Mouse (Mus musculus): ENCODE measurements around the gene Hap1.
"Not testable (repeated sequence)": the region's sequence is repeated elsewhere in the genome, so short reads cannot be mapped to it uniquely, and the experiment has no call there.

Gene Hap1

DNA sequence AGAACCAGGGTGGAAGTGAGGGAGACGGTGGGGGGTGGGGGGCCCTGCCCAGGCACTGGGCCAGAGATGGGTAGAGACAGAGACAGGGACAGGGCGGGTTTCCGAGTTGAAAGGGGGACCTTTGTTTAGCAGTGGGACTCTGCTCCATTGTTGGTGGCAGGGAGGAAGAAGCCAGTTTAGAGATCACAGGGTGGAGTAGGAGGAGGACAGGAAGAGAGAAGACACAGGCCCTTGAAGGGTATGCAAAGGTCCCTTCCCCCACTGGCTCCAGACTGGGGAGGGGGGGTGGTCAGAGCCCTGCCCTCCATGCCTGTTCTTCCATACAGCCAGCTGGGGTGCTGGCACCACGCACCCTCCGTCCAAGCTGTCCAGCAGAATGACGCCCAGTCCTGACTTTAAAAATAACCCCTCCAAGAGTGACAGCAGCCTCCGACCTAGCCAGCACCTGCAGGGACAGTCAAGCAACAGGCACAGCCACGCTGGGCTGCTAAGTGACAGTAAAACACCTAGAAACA, 34.1 kb upstream of the Hap1 start:
- no peak for DNase-seq (ENCODE audit: low read depth)

DNA sequence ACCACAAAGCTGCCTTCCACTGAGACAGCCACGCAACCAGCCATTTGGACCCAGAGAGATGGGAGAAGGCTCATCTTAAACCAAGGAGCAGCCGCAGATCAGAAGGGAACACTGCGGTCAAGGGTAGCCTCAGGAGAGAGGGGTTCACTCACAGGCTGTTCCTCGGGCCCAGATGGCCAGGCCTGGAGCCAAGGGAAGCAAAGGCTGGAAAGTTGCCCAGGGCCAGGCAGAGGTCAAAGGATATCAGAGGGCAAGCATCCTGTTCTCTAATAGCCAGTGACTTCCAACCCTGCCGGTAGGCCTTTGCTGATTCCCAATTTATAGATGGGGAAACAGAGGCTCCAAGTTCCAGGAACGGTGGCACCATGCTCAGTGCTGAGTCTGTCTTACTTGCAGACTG, 32.7 kb upstream of the Hap1 start:
- no peak for DNase-seq (ENCODE audit: low read depth)

DNA sequence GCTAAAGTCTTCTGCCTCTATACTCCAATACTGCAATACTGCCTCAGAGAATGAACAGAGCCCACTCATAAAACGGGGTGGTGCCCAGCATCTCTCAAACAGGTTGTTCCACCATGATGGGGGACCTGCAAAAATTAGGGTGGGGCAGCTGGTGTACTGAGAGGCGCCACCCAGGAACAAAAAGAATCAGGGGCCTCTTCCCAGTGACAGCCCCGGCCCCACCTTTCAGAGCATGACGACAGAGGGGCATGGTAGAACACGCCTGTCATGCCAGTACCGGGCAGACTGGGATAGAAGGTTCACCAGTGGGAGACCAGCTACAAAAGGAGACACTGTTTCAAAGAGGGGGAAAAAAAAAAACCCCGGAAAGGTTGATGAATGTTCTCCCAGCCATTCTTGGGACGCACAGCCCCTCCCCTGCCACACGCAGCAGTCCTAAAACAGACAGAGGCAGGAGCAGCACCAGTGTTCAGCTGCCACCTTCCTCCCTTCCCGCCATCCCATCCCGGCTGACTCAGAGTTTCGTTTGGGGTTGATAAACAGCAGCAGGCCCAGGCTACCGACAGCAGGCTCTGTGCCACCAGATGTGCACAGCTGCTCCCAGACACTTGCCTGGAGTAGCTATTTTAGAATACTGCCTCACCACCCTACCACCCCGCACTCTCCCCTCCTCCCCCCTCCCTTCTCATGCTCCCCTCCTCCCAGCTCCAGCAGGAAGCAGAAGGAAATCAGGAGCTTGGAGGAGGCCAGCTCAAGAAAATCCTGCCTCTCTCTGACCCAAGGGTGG, 31.9 kb upstream of the Hap1 start:
- peak; percentile 80 for DNase-seq (ENCODE audit: low read depth)

DNA sequence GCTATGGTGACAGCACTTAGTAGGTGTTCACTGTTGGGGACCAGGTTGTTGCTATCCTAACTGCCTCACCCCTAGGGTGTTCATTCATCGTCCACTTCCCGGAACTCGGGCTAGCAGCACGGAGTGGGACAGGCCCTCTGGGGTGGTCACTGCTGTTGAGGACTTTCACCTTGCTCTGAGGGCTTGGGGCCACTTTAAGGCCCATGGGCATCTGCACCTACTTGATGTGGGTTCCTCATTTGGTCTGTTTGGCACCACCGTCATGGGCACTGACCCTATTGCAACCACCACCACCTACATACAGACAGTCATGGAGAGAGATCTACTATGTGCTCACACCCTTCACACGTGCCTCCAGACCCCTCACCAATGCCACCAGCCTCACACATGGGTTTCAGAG, 31.2 kb upstream of the Hap1 start:
- DNase-seq (ENCODE audit: low read depth): no peak

DNA sequence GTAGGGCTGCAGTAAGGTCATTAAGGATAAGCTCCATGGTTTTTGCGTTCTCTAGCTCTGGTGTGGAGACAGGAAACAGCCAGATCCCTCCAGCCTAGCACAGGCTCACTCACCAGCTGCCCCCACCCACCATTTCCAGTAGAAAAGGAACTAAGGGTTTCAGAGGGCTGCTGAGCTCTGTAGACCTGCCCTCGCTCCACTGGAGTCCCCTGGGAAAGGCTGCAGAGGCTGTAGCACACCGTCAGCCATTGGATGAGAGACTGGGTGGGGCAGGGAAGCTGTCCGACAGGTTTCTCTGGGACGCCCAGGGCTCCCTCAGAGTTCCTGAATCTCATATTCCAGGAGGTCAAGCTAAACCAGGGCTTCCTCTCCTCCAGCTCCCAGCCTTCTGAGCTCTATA, 30.7 kb upstream of the Hap1 start:
- DNase-seq (ENCODE audit: low read depth): no peak

DNA sequence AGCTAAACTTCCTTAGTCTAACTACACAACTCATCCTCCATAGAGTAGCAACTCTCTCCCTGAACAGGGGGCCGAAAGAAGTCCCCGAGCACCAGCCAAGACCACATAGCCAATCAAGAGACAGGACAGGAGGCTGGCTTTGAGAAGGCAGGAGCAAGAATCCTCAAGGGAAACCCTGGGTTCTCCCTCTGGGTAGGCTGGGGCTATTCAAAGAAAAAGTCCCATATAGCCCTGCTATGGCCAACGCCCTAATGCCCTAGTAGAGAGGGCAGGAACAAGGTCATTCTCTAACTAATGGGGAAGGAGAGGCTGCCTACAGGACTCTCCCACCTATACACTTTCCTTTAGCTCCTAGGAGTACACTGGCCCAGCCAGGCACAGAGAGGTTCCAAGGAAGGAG, 29.1 kb upstream of the Hap1 start:
- DNase-seq (ENCODE audit: low read depth): no peak

DNA sequence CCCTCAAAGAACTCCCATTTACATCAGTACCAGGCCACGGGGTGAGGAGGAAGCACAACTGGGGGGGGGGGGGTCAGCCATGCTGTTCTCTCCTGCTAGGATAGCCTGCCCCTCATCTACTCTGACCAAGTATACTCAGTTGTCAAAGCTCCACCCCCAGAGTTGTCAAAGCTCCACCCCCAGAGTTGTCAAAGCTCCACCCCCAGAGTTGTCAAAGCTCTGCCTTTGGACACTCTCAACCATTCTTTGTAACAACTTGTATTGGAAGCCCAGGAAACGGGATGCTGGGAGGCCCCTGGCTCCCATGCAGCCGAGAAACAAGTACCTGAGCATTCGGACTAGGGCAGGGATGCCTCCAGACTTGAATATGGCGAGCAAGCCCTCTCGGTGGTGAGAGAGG, 26.8 kb upstream of the Hap1 start:
- no peak for DNase-seq (ENCODE audit: low read depth)

DNA sequence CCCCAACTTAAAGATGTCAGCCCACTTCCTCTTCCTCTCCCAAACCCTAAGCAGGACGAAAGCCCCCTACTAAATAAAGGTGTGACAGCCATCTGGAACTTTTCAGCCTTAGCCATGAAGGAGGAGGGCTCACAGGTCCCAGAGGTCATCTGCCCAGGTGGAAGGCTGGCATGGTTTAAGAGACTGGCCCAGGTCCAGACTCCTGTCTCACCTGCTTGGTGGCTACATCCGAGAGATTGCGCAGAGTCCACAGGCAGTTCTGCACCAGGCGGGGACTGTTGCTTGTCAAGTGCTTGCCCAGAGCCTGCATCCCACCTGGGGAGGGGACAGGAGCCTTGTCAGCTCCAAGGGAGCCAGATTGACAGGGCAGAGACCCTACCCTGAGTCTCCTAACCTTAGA, 23.4 kb upstream of the Hap1 start:
- no peak for DNase-seq (ENCODE audit: low read depth)

DNA sequence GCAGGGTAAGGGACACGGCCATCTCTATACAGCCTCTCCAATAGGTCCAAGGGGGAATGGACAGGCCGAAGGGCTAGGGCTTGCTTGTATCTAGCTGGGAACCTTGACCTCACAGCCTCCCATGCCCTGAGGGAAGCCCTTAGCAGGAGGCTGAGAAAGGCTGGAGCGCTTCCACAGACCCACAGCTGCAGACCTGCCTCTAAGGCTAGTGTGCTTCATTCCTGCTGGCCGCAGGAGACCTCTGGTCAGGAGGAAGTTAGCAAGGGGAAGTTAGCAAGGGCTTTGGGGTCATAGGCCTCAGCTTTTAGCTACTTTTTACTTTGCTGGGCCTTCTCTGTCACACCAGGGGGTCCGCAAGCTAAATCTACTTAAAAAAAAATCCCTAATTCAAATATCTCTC, 22.5 kb upstream of the Hap1 start:
- no peak for DNase-seq (ENCODE audit: low read depth)

DNA sequence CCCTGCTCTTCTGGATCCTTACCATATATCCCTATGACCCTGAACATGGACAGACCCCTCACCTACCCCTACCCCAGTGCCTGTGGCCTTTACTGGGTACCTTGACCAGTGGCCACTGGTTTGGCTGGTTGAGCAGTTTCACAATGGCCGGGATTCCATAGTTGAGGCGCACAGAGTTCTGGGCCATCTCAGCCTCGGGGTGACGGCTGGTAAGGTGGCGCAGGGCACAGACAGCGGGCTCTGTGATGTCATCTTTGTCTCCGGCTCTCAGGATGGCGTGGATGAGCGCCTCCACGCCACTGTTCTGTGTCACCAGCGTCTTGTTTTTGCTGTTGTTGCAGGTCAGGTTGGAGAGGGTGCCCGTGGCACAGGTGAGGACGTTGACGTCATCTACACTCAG, 22.1 kb upstream of the Hap1 start:
- no peak for DNase-seq (ENCODE audit: low read depth)

DNA sequence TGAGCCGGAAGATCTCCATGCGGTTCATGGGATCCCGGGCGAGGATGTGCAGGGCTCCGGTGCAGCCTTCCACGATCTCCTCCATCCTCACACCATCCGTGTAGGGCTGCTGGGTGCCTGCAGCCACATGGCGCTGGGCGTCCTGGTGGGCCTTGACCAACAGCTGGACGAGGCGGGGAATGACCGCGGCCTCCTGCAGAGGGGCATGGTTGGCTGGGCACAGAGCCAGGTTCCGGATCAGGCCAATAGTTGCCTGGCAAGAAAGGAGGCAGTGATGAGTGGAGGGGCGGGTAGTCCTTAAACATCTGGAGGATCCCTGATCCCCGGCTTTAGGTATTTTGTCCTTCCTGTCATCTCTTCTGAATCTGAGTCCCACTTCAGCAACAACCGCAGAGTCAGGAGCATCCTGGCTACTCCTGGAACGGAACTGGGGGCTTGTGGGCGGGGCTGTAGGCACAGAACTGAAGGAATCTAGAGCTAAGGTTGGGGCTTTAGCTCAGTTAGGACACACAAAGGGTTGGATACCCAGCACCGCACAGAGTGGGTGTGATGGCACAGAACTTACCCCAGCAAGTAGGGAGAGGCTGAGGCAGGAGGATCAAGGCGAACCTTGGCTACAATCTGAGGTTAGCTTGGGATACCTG, 20.9 kb upstream of the Hap1 start:
- DNase-seq (ENCODE audit: low read depth): no peak

DNA sequence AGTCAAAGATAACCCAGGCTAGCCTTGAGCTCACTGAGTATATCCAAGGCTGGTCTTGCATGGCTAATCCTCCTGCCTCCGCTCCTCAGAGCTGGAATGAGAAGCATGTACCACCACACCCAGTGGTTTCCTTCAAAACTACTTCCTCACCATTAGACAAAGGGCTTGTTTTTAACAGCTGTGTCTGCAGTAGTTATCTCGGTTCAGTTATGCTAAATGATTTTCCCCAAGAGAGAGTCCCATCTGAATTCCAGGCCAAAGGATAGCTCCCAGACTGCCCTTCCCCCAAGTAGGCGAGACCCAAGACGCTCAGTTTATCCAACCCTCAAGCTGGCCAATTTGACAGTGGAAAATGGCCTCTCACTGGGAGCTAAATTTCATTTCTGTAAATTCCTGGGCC, 20.1 kb upstream of the Hap1 start:
- DNase-seq (ENCODE audit: low read depth): no peak

DNA sequence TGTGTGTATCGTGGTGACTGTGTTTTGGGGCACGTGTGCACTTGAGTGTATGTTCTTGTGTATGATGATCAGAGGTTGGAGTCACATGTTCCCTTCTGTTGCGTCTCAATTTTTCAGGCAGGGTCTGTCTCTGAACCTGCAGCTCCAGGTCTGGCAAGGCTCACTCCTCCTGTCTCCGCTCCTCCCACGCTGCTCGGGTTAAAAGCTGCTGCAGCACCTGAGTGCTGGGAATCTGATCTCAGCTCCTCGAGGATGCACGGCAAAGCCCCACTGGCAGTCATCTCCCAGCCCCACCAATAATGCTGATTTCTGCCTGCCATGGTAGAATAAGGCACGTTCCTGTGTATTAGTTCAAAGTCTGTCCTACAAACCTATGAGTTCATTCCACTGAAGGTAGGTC, 19.2 kb upstream of the Hap1 start:
- no peak for DNase-seq (ENCODE audit: low read depth)

DNA sequence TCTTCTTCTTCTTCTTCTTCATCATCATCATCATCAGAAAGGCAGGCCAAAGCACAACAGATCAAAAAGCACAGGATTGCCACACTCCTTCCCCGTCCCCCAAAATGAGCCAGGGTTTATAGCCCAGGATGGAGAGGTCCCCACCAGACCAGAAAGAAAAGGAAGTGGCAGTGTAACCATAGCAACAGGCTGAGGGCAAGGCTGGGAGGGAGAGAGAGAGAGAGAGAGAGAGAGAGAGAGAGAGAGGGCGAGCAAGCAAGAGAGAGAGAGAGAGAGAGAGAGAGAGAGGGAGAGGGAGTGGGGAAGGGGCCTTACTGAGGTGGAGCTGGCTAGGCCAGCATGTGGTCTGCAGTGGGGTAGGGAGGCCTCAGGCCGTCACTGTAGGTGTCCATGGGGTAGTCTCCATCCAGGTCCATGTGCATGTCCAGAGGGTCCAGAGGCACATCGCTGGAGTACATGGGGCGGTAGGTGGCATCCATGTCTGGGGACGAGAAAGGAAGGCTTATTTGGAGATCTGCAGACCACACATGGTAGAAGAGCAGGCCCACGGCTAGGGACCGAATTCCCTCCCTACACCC, 16.1 kb upstream of the Hap1 start:
- no peak for DNase-seq (ENCODE audit: low read depth)

DNA sequence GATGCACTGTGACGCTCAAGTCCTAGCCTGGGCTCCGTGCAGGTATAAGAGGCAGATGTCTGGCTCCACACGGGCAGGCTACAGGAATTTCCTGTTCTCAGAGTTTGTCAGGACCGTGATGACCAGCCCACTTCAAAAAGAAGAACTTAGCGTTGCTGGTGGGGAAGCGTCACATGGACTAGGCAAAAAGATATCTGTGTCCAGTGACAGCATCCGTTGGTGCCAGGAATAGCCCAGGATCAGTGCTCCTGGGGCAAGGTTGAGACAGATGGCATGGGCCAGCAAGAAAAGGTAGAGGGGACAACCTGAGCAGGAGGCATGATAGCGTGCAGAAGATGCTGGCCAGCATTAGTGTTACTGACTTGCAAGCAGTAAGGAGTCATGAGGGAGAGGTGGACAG, 13.9 kb upstream of the Hap1 start:
- no peak for DNase-seq (ENCODE audit: low read depth)

DNA sequence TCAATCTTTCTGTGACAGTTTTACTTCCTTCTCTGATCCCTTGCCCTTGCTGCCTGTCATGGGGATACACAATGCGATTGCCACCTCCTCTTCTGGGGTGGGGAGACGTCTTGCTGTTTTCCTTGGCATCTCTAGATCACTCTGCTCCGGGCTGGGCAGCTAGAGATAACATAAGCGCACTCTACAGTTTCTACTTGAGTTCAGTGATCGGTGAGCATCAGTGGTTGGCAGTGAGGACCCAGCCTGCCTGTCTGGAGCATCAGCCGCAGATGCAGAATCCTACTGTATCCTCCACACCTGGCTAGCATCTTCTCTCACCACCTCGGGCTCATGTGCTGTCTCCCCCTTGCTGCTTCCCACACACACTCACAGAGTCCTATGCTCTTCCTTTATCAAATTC, 13.2 kb upstream of the Hap1 start:
- DNase-seq (ENCODE audit: low read depth): no peak

DNA sequence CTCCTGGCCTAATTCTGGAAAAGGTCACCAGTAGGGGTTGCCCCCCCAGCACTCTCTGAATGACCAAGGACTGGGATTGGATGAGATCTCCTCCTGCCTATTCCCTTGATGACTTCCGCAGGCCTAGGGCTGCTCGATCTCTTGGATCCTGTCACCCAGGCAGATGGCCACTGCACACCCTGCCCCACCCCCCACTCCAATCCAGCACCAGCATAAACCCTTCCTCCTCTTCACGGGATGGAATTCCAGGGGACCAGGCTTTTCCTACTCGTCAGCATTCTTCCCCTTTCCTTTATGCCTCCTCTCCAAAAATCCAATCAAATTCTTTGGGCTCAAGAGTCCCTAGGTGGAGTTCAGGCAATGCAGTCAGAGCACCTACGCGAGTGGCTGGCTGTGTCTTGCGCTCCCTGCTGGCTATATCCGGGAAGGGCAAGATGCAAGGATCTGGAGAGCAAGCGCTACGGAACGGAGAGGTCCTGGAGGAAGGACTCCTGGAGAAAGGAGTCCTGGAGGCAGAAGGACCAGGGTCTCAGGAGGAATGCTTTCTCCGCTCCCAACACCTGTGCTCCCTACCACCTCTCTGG, 7.1 kb upstream of the Hap1 start:
- peak; percentile 55 for DNase-seq (ENCODE audit: low read depth)

DNA sequence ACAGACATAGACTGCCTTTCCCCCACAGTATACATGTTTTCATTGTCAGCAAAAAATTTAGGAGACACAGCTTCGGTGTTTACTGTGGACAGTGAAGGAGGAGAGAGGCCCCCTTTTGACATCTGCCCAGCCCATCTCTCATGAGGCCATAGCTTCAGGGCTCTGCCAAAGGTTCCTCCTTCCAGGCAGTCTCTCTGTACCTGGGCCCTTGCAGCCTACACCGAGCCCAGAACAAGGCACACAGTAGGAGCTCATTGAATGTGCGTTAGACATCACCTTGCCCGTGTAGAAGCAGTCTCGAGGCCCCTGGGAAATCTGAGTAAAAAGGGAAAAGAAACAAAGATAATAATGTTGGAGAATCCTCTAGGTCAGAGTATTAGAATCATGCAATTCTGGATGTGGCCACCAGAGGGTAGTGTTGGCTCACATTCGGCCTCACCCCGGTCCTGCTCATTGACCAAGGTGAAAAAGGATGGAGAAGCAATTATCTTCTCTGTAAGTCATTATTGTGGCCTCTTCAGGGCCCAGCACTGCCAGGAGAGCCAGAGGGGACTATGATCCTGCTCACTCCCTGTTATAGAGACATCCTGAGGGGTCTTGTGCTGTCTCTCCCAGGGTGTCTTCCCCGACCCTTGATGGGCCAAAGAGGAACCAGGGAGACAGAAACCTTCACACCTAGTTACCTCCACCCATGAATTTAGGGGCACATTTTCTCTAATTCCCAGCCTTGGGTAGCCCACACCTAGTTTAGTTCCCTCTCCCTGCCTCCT, 6.5 kb upstream of the Hap1 start:
- peak; percentile 86 for DNase-seq (ENCODE audit: low read depth)

DNA sequence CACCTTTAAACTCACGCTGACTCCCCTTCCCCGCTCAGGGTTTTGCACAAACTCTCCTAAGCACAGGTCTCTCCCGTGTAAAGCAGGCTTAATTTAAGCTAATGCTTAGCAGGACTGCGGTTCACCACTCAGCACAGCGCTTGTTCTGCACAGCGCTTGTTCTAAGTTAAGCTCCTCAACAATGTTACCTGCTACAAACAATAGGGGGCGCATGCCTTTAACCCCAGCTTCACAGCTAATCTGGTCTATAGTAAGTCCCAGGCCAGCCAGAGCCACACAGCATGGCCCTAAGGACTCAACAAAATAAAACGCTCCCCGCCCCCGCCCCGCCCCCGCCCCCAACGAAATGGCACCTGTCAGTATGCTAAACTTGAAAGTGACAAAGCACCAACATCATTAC, 5.1 kb upstream of the Hap1 start:
- not testable (repeated sequence) for DNase-seq (ENCODE audit: low read depth)

DNA sequence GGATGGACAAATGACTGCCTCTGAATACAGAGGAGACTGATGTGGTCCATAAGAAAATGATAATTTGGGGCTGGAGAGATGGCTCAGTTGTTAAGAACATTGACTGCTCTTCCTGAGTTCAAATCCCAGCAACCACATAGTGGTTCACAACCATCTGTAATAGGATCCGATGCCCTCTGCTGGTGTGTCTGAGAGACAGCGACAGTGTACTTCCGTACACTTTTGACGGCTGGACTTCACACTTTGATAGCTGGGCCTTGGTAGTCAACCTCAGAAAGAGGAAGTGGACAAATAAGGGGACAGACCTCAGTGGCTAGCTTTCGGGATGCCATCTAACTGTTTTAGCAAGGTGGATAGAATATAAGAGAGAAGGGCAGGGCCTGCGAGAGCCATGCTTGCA, 4.2 kb upstream of the Hap1 start:
- DNase-seq (ENCODE audit: low read depth): no peak

DNA sequence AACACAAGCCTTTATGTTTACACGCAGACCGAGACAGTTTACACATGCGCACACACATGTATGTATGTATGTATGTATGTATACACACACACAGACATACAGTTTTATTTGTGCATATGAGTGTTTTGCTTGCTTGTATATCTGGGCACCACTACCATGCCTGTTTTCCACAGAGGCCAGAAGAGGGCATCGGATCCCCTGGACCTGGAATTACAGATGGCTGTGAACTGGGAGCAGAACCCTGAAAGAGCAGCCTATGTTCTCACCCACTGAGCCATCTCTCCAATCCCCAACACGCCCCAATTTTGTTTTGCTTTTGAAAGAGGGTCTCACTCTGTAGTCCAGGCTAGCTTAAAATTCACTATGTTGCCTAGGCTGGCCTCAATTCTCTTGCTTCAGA, 1.5 kb upstream of the Hap1 start:
- DNase-seq (ENCODE audit: low read depth): peak; percentile 45

DNA sequence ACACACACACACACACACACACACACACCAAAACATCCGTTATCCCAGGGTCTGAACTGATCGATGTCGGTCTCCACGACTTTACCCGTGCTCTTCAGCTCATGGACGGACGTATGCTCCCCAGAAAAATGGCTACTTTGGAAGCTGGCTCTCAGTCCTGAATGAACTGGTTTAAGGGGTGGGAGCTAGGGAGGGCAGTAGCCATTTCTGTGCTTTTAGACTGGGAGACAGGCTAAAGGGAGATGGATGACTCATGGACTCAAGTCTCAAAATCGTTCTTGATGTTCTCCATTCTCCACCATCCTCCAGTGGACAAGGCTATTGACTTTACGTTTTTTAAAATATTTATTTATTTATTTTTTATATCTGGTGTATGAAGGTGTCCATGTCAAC, 887 bp upstream of the Hap1 start:
- no peak for DNase-seq (ENCODE audit: low read depth)
